Mouse (Mus musculus): ENCODE data around the gene Znhit3.

The Znhit3 gene

DNA sequence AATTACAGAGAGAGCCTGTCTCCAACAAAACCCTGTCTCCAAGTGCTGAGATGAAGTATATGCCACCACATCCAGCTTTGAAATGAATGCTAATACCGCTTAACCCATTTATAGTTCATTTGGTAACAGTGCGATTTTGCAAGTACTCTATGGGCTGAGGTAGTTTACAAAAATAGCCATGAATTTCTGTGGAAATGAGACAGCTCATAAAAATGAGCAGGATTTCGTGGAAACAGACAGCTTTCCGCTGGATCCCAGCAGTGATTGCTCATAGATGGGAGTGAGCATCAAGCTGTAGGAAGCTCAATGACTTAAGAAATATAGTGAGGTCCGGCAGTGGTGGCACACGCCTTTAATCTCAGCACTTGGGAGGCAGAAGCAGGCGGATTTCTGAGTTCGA is 4.8 kb upstream of the Znhit3 start:
- no peak for DNase-seq (ENCODE audit: low spot score)

DNA sequence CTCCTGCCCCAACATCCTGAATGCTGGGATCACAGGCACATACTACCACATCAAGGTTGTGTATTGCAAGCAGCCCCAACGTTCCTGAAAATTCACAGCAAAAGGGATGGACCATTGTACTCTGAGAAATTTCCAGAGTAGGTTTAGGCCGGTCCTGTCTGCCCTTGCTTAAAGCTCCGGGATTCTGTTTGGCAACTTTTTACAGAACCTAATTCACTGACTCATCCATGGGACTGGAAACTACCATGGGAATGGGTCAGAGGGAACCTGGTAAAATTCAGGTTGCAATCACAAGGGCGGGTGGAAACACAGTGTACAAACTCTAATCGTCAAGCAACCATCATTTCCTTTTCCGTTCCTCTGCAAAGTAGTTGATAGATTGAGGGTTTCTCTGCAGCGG is 3.8 kb upstream of the Znhit3 start:
- DNase-seq (ENCODE audit: low spot score) = no peak

DNA sequence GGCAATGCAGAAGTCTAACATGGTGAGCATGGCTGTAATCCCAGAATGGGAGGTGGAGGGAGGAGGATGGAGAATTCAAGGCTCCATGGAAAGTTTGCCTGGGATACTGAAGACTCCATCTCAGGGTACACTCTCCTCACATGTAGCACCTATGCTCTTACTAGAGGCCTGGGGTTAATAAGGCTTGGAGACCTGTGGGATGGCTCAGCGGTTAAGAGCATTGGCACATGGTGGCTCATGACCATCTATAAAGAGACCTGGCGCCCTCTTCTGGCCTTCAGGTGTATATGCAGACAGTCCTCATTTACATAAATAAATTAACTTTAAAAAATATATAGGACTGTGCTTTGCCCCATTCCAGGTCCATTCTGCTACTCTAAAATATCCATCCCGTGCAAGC is 3.1 kb upstream of the Znhit3 start:
- no peak for DNase-seq (ENCODE audit: low spot score)

DNA sequence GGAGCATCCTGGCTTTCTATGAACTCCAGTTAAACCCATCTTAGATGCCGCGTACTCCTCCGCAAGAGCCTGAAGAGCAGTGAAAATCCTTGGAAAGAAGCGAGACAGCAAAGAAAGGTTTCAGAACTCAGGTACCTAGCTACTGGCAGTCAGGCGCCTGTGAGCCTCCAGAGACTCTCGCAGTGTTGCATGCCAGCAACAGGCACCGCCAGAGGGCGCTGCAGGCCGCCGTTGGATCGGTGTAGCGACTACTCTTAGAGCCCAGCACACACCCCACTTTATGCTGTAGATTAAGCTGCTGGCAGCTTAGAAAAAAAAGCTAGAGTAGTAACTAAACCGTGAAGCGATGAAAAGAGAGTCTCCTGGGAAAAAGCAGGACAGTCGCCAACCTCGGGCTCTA is 2.3 kb upstream of the Znhit3 start:
- DNase-seq (ENCODE audit: low spot score) = peak; percentile 63

DNA sequence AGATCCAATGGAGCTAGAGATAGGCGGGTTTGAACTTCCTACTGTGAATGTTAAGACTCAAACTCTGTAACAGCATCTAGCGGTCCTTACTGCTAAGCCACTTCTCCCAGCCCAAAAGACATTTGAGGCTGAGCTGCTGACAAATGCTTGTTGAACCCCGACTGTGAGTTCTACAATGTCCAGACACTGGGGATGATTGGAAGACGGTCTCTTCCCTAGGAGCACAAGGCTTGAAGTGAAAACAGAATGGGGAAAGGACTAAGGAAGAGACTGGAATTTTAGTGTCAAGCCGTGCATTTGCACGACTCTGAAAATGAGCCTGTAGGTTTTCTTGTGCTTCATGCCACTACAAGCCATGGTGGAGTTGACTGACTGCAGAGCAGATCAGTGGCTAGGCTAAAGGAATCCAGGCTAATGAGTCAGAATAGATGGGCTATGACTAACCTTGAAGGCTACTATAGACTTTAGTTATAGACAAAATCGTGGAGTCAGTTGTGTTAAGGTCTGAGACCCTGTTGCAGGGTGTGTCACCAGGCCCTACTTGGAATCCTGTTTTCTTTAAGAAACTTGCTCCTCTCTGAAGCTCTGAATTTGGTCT is 636 bp upstream of the Znhit3 start:
- DNase-seq (ENCODE audit: low spot score) = no peak

DNA sequence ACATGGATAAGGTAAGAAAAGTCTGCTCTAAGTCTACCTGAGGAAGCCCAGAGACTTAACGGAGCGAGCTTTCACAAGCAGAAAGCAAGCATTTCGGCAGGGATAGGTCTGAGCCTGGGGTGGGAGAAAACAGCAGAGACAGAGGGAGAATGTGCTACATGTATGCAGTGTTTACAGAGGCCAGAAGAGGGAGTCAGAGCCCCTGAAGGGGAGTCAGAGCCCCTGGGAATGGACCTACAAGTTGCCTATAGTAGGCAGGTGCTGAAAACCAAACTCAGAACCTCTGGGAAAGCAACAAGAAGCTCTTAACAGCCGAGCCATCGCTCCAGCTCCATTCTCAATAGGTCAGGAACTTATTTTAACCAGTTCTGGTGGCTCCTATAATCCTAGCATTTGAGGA is 1.5 kb downstream of the Znhit3 start:
- DNase-seq (ENCODE audit: low spot score) = no peak

DNA sequence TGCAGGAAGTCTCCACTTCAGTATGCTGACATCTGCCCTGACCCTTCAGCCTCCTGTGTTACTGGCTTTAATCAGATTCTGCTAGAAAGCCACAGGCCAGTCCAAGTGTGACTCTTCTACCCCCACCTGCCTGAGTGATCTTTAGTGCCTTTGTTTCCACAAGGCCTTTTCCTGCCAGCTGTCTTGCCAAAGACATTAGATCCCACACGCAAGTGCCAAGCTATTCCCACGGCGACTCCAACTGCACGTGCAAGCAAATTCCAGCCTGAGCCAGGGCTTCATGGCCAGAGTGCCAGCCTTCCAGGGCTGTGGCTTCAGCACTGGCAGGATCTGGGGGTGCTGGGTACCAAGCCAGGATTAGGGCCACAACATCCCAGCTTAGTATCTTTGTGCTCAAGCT is 5.8 kb downstream of the Znhit3 start:
- DNase-seq (ENCODE audit: low spot score) = no peak

DNA sequence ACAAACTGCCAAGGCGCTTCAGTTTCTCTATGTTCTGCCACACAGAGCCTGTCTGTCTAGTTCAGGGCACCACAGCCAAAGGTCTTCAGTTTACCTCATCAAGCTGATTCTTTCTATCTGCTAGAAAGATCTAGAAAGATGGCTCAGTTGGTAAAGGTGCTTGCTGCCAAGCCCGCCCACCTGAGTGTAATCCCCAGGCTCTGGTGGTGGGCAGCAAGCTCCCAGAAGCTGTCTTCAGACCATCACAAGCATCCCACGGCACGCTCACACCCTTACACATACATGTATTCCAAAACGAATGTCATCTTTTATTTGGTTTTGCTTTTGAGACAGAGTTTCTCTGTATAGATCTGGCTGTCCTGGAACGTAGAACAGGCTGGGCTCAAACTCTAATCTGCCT is 7.7 kb downstream of the Znhit3 start:
- DNase-seq (ENCODE audit: low spot score) = no peak

DNA sequence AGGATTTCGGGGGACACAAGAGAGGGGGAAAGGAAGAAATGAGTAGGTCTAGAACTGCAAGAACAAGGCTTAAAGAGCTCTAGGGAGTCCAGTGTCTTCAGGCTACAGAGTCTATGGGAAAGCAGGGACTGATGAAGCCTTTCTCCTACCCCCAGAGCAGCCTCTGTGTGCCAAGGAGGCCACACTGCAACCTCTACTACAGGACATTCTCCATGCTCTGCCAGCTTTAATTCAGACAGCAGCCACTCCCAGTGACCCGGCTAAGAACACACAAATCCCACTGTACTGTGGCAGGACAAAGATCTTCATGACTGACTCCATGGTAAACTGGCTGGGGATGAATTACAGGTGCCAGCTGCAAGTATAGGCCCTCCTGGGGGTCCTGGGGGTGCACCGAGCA is 9.1 kb downstream of the Znhit3 start:
- DNase-seq (ENCODE audit: low spot score) = no peak

DNA sequence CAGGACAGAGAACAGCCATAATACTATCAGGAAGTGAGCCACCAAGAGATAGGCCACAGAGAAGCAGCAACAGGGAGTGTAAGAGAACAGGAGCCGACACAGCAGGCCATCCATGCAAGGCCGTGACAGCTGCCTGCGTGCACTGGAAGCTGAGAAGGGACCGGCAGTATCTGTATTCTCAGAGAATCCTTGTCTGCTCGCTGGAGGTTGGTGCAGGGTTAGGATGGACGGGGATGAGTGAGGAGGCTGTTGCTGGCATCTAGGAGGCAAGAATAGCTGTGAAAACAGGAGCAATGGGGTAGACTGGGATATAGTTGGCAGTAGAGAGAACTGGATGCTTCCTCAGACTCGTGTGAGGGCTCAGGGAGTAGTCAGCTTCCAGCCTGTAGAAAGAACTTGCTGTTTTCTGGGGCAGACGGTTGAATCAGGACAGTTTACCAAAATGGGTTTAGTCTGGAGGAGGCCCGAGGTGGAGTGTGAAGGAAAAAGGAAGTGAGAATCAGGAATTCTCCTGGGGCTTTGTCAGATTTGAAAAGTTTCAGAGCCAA is 11.5 kb downstream of the Znhit3 start:
- no peak for DNase-seq (ENCODE audit: low spot score)

DNA sequence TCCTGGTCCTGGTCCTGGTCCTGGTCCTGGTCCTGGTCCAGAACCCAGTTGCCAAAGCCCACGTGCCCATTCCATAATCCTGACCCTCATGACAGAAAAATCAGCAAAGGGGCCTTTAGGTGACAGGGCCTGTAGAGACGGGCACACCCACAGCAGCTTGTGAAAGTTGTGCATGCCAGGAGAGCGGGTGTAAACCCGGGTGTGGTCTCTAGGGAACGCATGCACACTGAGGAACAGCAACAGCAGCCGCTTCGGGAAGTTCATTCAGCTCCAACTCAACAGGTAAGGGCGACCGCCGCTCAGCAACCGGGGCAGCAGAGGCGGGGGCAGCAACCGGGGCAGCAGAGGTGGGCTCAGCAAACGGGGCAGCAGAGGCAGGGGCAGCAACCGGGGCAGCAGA is 23.1 kb downstream of the Znhit3 start:
- no peak for DNase-seq (ENCODE audit: low spot score)

DNA sequence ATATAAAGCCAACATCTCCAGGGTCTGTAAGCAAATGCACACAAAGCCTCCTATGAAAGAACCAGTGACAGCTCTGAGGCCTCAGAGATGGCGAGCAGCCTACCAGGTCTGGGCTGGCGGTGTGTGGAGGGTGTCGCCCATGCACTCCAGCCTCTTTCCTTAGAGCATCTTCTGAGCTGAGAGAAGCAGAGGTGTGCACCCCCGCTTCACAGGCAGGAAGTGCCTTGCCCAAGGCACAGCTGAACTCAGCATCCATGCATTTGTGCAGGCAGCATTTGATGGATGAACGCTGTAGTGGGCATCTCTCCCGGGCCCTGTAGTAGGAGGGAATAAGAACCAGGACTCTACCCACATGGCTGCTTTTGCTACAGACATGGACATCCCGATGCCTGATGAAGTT is 24.5 kb downstream of the Znhit3 start:
- no peak for DNase-seq (ENCODE audit: low spot score)

DNA sequence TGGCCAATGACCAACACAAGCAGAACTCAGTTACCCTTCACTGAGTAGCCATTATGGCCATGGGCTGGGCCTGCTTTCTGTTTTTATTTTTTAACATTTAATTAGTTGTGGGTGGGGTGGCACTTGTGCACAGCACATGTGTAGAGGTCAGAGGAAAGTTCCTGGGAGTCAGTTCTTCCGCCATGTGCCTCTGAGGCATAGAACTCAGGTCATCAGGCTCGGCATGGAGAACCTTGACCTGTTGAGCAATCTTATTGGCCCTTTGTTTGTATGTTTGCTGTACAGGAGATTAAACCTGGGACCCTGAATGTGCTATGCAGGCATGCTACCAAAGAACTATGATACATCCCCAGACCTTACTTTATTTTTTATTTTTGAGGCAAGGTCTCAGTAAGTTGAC is 26.7 kb downstream of the Znhit3 start:
- no peak for DNase-seq (ENCODE audit: low spot score)

DNA sequence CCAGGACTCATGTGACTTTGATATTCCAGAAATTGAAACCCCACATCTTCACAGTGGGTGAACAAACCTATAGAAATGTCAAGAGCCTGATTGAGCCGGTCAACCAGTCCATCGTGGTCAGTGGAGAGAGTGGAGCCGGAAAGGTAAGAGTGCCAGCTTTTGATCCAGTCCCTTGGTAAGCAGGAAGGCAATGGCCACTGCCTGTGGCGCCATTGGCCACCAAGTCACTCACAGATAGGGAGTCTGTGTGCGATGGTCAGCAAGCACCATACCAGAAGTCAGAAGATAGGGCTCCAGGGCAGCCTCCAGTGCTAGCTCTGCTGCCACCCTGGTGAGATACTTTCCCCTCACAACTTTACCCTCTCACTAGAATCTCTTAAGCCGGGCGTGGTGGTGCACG is 28.1 kb downstream of the Znhit3 start:
- no peak for DNase-seq (ENCODE audit: low spot score)

DNA sequence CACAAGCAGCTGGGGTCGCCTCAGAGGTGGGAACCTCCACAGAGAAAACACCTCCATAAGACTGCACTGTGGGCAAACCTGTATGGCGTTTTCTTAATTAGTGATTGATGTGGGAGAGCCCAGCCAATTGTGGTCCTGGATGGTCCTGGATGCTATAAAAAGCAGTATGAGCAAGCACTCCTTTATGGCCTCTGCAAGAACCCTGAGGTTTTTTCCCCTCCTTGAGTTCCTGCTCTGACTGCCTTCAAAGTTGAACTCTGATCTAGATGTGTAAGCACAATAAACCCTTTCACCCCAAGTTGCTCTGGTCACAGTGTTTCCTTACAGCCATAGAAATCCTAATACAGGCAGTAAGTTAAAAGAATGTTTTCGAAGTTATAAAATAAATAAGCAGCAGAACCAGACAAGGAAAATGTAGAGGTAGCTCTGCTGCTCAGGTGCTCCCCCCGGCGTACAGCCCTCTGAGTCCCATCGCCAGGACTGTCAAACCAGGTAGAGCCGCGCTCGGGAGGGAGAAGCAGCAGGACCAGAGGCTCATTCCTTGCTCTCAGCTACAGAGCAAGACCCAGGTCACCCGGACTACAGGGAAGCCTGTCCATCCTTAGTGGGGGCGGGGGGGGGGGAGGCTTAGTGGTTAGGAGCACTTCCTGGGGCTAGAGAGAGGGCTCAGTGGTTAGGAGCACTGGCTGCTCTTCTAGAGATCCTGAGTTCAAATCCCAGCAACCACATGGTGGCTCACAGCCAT is 29.2 kb downstream of the Znhit3 start:
- no peak for DNase-seq (ENCODE audit: low spot score)

DNA sequence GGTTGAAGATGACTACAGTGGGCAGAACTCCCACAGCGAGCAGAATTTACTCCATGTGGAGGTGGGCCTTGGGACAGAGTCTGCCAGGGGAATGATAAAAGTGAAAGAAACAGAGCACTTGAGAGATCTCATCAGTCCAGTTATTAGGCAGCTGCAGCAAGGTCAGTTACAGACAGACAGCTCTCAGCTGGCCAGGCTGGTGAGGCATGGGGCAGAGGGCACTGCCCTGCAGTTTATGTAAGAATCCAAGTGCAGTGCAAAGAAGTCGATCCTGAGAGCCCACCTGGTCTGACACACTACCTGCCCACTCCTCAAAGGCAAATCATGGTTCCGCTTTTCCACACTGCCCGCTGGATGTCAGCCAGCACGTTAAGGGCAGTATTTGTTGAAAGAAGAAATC is 29.9 kb downstream of the Znhit3 start:
- DNase-seq (ENCODE audit: low spot score) = no peak

DNA sequence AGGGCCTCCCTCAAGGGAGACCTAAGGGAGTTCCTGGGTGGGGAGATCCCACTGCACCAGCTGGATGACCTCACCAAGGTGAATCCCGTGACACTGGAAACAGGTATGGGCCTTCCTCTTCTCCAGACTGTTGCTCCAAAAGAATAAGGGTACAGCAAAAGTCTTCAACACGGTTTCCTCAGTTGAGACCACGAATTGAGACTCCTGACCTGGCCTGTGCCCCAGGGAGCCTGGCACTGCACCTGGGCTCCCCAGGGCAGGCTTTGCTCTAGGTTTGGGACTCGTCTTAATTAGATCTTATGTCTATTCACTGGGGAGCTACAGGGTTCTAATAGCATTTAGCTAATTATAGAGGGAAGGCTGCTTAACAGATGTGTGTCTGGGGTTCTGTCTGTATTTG is 30.9 kb downstream of the Znhit3 start:
- no peak for DNase-seq (ENCODE audit: low spot score)

DNA sequence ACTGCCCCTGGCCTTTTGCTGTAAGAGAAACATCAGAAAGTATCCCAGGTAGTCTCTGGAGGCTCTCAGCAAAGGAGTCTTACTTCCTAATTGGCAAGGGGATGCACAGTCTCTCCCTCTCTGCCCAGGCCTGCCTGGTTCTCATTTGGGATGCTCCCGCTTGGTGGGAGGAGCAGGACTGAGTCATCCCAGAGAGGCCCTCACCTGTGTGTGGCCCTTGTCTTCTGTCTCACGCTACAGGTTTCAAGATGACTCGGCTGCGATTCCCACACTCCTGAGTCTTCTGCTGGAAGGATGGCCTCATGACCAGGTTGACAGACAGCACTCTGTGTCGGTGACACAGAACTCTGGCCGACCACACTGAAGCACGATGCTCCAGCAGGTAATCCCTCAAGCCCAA is 33.8 kb downstream of the Znhit3 start:
- DNase-seq (ENCODE audit: low spot score) = no peak

DNA sequence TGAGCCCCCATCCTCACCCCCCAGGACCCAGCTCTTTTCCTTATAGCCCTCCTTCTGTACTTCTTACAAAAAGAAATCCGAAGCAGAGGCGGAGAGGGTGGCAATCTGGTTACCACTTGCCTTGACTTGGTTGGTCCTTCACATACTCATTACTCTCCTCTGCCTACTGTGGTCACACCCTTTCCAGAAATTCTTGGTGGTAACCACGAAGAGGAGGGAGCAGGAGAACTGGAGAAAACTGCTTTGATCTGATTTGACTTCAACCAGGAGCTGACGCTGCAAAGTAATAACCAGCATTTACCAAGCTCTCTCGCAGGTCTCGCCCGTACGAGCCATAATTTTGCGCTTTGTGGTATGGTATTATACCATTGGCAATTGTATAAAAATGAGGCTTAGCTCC is 35.2 kb downstream of the Znhit3 start:
- no peak for DNase-seq (ENCODE audit: low spot score)

DNA sequence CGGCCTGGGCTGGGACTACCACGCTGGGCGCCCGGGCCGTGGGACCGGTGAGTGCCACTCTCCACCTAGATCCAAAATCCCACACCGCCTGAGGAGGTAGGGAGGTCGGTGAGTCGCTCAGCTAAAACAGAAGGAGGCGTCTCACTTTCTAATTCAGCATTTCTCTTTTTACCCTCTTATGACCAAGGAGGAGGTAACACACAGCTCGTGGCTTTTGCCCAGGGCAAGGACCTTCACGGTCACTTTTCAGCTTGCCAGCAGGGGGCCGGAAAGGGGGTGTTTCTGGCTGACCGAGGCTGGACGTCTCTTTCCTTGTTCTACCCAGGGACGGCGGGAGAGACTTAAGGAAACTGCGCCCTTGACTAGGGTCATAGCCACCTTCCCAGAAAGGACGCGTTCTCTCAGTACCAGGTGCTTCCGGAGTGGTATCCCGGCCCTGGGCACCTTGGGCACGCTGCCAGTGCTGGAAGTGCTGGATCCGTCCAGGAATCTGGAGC is 35.7 kb downstream of the Znhit3 start:
- DNase-seq (ENCODE audit: low spot score) = peak; percentile 33

DNA sequence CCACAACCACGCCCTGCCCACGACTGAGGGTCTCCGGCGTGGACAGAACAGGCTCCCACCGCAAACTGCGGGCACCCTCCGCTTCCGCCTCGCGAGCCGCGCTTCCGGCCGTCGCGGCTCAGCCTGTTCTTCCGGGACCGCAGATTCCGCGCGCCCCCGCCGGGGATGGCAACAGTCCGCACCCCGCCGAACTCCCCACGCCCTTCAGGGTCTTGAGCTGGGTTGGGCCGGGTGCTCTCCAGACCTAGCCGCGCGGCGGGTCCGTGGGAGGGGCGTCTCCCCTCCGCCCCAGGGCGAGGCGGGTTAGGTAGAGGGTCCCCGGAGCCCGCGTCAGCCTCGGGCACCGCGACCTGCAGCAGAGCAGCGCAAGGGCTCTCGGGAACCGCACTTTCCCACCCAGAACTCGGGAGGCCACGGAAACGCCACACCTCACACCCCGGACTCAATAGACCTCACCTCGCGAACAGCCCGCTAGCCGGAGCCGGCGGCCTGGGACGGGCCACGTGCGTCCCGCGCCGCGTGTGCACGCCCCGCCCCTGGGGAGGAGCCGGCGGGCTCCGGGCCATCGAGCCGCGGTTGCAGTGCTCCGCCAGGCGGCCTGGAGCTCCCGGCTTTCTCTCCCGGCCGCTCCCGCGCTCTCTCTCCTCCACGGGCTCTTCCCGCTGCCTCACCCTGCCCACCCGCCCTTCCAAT is 36.2 kb downstream of the Znhit3 start, which contains the start of the genes Myo19 and Pigw:
Myo19 (plus strand) TSS at position 377 of the 693 bp plus-strand sequence.
Pigw (minus strand) TSS at position 514 of the 693 bp plus-strand sequence.
- DNase-seq (ENCODE audit: low spot score) = peak; percentile 64

DNA sequence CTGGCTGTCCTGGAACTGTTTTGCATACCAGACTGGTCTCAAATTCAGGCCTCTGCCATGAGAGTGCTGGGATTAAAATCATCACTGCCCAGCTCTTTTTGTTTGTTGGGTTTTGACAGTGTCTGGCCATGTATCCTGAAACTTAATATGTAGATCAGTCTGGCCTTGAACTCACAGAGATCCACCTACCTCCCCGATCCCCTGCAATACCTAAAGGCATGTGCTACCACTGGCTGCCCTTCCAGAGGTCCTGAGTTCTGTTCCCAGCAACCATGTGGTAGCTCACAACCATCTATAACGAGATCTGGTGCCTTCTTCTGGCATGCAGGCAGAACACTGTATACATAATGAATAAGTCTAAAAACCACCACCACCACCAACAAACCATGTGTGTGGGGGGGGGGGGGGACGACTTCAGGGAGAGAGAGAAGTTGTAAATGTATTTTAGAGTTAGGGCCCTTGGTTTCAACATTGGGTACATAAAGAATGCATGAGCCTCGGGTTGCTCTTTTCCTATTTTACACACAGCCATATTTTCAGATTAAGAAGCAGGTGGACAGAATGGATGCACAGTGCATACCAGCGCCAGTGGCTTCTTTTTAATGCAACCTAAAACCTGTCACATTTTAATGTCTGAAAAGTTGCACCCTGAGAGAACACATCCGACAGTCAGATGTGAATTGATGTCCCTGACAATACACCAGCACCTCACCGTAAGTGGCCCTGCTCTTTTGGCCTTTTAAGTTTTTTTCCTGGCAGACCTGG is 37.0 kb downstream of the Znhit3 start:
- DNase-seq (ENCODE audit: low spot score) = no peak

All from ovary, postnatal 10 days (tissue).